23 mouse cellular contexts compared by ENCODE assay signal in genomic region chr19:6030520-6031280, GRCm38 (mm10). TPM values are rescaled to one million over a fixed set of nuclear protein-coding genes. Genes with fewer than 3 reads are reported as not detected.
DNase-seq lines count a peak whose midpoint lies in the region; ATAC-seq and TF ChIP-seq lines count a peak whose summit lies in the region.
"Had no signal": no experiment of that assay in that cellular context is flagged by ENCODE, and none has a peak within 500 bp of the region (broad histone marks: within the 10 kb centered on the region; RNA-seq: fewer than 3 reads in every experiment).

No protein-coding gene starts in this region.

- no peak for ATAC-seq in forebrain, embryonic 11.5 days (replicated peaks; ENCODE audit: low FRiP score)
- 0 out of 2 replicates have a peak, but pooled peaks have one; percentile 40 for ATAC-seq in erythroblast, adult 5-6 weeks (replicated peaks; ENCODE audit: low FRiP score, poor library complexity, severe bottlenecking)
- ATAC-seq: CD4-positive, CD25-positive, alpha-beta regulatory T cell, adult 4 months; forebrain, embryonic 14.5 days; hindbrain, embryonic 16.5 days; inflammation-experienced regulatory T-cells, adult 6 months; intestine, postnatal 0 days had no signal

- H3K9ac ChIP-seq in forebrain, embryonic 11.5 days (ENCODE audit: low read length): no peak overlapping the region
- no peak overlapping the region for H3K9ac ChIP-seq in ES-E14 (ENCODE audit: insufficient read depth, low read depth, low read length, poor library complexity, severe bottlenecking)
- H3K9ac ChIP-seq: embryonic facial prominence, embryonic 15.5 days; hindbrain, embryonic 12.5 days had no signal

- H3K4me2 ChIP-seq in forebrain, embryonic 11.5 days (ENCODE audit: low read depth, low read length, severe bottlenecking): no peak overlapping the region
- H3K4me2 ChIP-seq: embryonic facial prominence, embryonic 15.5 days; hindbrain, embryonic 12.5 days had no signal

- H3K27me3 ChIP-seq in forebrain, embryonic 11.5 days (ENCODE audit: control insufficient read depth, insufficient read depth, low read length): no peaks in the 10 kb centered on the region
- no peaks in the 10 kb centered on the region for H3K27me3 ChIP-seq in forebrain, embryonic 10.5 days (ENCODE audit: poor library complexity, severe bottlenecking)
- H3K27me3 ChIP-seq in heart, embryonic 10.5 days (ENCODE audit: insufficient read depth, poor library complexity, severe bottlenecking): no peaks in the 10 kb centered on the region
- H3K27me3 ChIP-seq: embryonic facial prominence, embryonic 15.5 days; hindbrain, embryonic 12.5 days had no signal

- in situ Hi-C loops in ES-E14 (cut with MboI; ENCODE audit: low sequenced_read_pairs in 2 of 2, unreplicated experiment in 2 of 2): no loop called here

- H3K4me1 ChIP-seq in forebrain, embryonic 11.5 days (replicated peaks; ENCODE audit: control insufficient read depth, insufficient read depth, low read length): no peaks in the 10 kb centered on the region
- H3K4me1 ChIP-seq in forebrain, embryonic 10.5 days: no peaks in the 10 kb centered on the region
- H3K4me1 ChIP-seq in ES-E14 (ENCODE audit: control insufficient read depth in 2 of 2, insufficient read depth in 2 of 2, low read length in 2 of 2, poor library complexity in 1 of 2): peaks cover 16 to 17% of the 10 kb centered on the region in 2 experiments
- H3K4me1 ChIP-seq in heart, embryonic 10.5 days: no peaks in the 10 kb centered on the region
- H3K4me1 ChIP-seq: embryonic facial prominence, embryonic 15.5 days; hindbrain, embryonic 12.5 days had no signal

- H3K9me3 ChIP-seq in forebrain, embryonic 11.5 days (ENCODE audit: control insufficient read depth, low read length): no peaks in the 10 kb centered on the region
- no peaks in the 10 kb centered on the region for H3K9me3 ChIP-seq in forebrain, embryonic 10.5 days
- no peaks in the 10 kb centered on the region for H3K9me3 ChIP-seq in ES-E14 (ENCODE audit: control insufficient read depth, insufficient read depth, low read depth, low read length)
- no peaks in the 10 kb centered on the region for H3K9me3 ChIP-seq in heart, embryonic 10.5 days
- H3K9me3 ChIP-seq: embryonic facial prominence, embryonic 15.5 days; hindbrain, embryonic 12.5 days had no signal

- no peaks in the 10 kb centered on the region for H3K36me3 ChIP-seq in forebrain, embryonic 11.5 days (ENCODE audit: control insufficient read depth, insufficient read depth, low read length)
- H3K36me3 ChIP-seq in forebrain, embryonic 10.5 days (replicated peaks): no peaks in the 10 kb centered on the region
- no peaks in the 10 kb centered on the region for H3K36me3 ChIP-seq in ES-E14 (ENCODE audit: control insufficient read depth, insufficient read depth, low read length, poor library complexity, severe bottlenecking)
- no peaks in the 10 kb centered on the region for H3K36me3 ChIP-seq in heart, embryonic 10.5 days
- H3K36me3 ChIP-seq: embryonic facial prominence, embryonic 15.5 days; hindbrain, embryonic 12.5 days had no signal

- H3K27ac ChIP-seq in forebrain, embryonic 11.5 days (ENCODE audit: low read depth, low read length): no peak overlapping the region
- H3K27ac ChIP-seq in forebrain, embryonic 10.5 days: no peak overlapping the region
- H3K27ac ChIP-seq in ES-E14 (ENCODE audit: insufficient read depth, low read depth, low read length, poor library complexity, severe bottlenecking): 0 out of 2 replicates have a peak overlapping the region, but pooled peaks have one; percentile 4
- H3K27ac ChIP-seq in heart, embryonic 10.5 days: no peak overlapping the region
- H3K27ac ChIP-seq: embryonic facial prominence, embryonic 15.5 days; gastrocnemius, adult 2 months; hindbrain, embryonic 12.5 days had no signal

- WGBS in forebrain, embryonic 11.5 days: 80% methylated on average over 14 of the region's 14 CpGs
- 82% methylated on average over 14 of the region's 14 CpGs for WGBS in forebrain, embryonic 10.5 days
- WGBS in heart, embryonic 10.5 days: 70% methylated on average over 14 of the region's 14 CpGs

- peak; percentile 39 for DNase-seq in forebrain, embryonic 11.5 days (ENCODE audit: low spot score)
- no peak for DNase-seq in forebrain, embryonic 10.5 days (ENCODE audit: extremely low spot score, low spot score)
- DNase-seq in ES-E14 (ENCODE audit: low read depth, low spot score): no peak
- no peak for DNase-seq in heart, embryonic 10.5 days (ENCODE audit: low spot score)
- no peak for DNase-seq in heart, adult 11 months
- no peak for DNase-seq in ovary, postnatal 14 days (ENCODE audit: low spot score)
- DNase-seq: adrenal gland, postnatal 25 days; B cell, adult 2 months; cerebellum, adult 18-20 months; cerebellum, postnatal 10 days; embryo, embryonic 11 days; gastrocnemius, adult 2 months; gastrocnemius, postnatal 25 days; heart, postnatal 10 days; heart, postnatal 4 days had no signal

- H3K4me3 ChIP-seq in forebrain, embryonic 11.5 days (ENCODE audit: low read depth, low read length): no peak overlapping the region
- H3K4me3 ChIP-seq in forebrain, embryonic 10.5 days: no peak overlapping the region
- H3K4me3 ChIP-seq in ES-E14 (ENCODE audit: insufficient read depth in 1 of 2, low read depth in 1 of 2, low read length in 2 of 2, poor library complexity in 1 of 2, severe bottlenecking in 1 of 2): no peak overlapping the region
- no peak overlapping the region for H3K4me3 ChIP-seq in heart, embryonic 10.5 days
- H3K4me3 ChIP-seq: embryonic facial prominence, embryonic 15.5 days; gastrocnemius, adult 2 months; hindbrain, embryonic 12.5 days had no signal

TF ChIP-seq in ES-E14, 5 proteins besides CTCF, POLR2A, EP300 and RAD21:
- no peak for TF ChIP-seq CHD2 (IDR thresholded peaks at IDR 0.05; ENCODE audit: low read depth, low read length)
- no peak for TF ChIP-seq ZNF384 (IDR thresholded peaks at IDR 0.05; ENCODE audit: low read depth, low read length)
- no peak for TF ChIP-seq HCFC1 (IDR thresholded peaks at IDR 0.05; ENCODE audit: borderline replicate concordance, insufficient read depth, low read length)
- TF ChIP-seq ZC3H11A (IDR thresholded peaks at IDR 0.05; ENCODE audit: borderline replicate concordance, low read depth, low read length): no peak
- TF ChIP-seq MAFK (IDR thresholded peaks at IDR 0.05; ENCODE audit: insufficient read depth, low read depth, low read length): no peak
TF ChIP-seq in ES-E14: peak in this region for 0.

RNA-seq across cellular contexts. Expression of gene Capn1, which starts 15.0 kb away (rescaled TPM):
- 3.9 and 5.3 TPM in 2 replicates for polyA plus RNA-seq in forebrain, embryonic 11.5 days (2014; fragmentation: Nextera tagmentation; extraction: Ambion mirVana)
- polyA plus RNA-seq in forebrain, embryonic 10.5 days (2016; fragmentation: Nextera tagmentation; extraction: Ambion mirVana): 2.5 and 3.0 TPM in 2 replicates
- total RNA-seq in ES-E14 (2012; rRNA removed): 19.3 and 20.4 TPM in 2 replicates
- total RNA-seq in erythroblast, adult 5-6 weeks (2015; ENCODE audit: low replicate concordance): 18.1 and 23.8 TPM in 2 replicates
- 34.8 and 43.7 TPM in 2 replicates for total RNA-seq in erythroblast, adult 5-6 weeks (2017; ENCODE audit: low replicate concordance)
- 7.3 and 7.4 TPM in 2 replicates for polyA plus RNA-seq in heart, embryonic 10.5 days (2016; fragmentation: Nextera tagmentation; extraction: Ambion mirVana)

RNA-seq across cellular contexts. Expression of gene Syvn1, which starts 15.7 kb away (rescaled TPM):
- polyA plus RNA-seq in forebrain, embryonic 11.5 days (2014; fragmentation: Nextera tagmentation; extraction: Ambion mirVana): 29.1 and 35.8 TPM in 2 replicates
- polyA plus RNA-seq in forebrain, embryonic 10.5 days (2016; fragmentation: Nextera tagmentation; extraction: Ambion mirVana): 30.8 and 32.2 TPM in 2 replicates
- total RNA-seq in ES-E14 (2012; rRNA removed): 29.6 and 41.4 TPM in 2 replicates
- 35.5 and 43.0 TPM in 2 replicates for total RNA-seq in erythroblast, adult 5-6 weeks (2015; ENCODE audit: low replicate concordance)
- total RNA-seq in erythroblast, adult 5-6 weeks (2017; ENCODE audit: low replicate concordance): 9.9 and 16.0 TPM in 2 replicates
- 25.4 and 31.0 TPM in 2 replicates for polyA plus RNA-seq in heart, embryonic 10.5 days (2016; fragmentation: Nextera tagmentation; extraction: Ambion mirVana)

RNA-seq across cellular contexts. Expression of gene Mrpl49, which starts 26.9 kb away (rescaled TPM):
- polyA plus RNA-seq in forebrain, embryonic 11.5 days (2014; fragmentation: Nextera tagmentation; extraction: Ambion mirVana): 86.8 and 89.2 TPM in 2 replicates
- polyA plus RNA-seq in forebrain, embryonic 10.5 days (2016; fragmentation: Nextera tagmentation; extraction: Ambion mirVana): 89.4 and 92.1 TPM in 2 replicates
- total RNA-seq in ES-E14 (2012; rRNA removed): 55.9 and 62.7 TPM in 2 replicates
- total RNA-seq in erythroblast, adult 5-6 weeks (2015; ENCODE audit: low replicate concordance): 10.0 and 15.3 TPM in 2 replicates
- 8.1 and 10.2 TPM in 2 replicates for total RNA-seq in erythroblast, adult 5-6 weeks (2017; ENCODE audit: low replicate concordance)
- polyA plus RNA-seq in heart, embryonic 10.5 days (2016; fragmentation: Nextera tagmentation; extraction: Ambion mirVana): 71.4 and 85.0 TPM in 2 replicates

RNA-seq across cellular contexts. Expression of gene Fau, which starts 26.9 kb away (rescaled TPM):
- polyA plus RNA-seq in forebrain, embryonic 11.5 days (2014; fragmentation: Nextera tagmentation; extraction: Ambion mirVana): 729 and 755 TPM in 2 replicates
- polyA plus RNA-seq in forebrain, embryonic 10.5 days (2016; fragmentation: Nextera tagmentation; extraction: Ambion mirVana): 829 and 865 TPM in 2 replicates
- 1,469 and 1,510 TPM in 2 replicates for total RNA-seq in ES-E14 (2012; rRNA removed)
- total RNA-seq in erythroblast, adult 5-6 weeks (2015; ENCODE audit: low replicate concordance): 503 and 517 TPM in 2 replicates
- 317 and 511 TPM in 2 replicates for total RNA-seq in erythroblast, adult 5-6 weeks (2017; ENCODE audit: low replicate concordance)
- 570 and 662 TPM in 2 replicates for polyA plus RNA-seq in heart, embryonic 10.5 days (2016; fragmentation: Nextera tagmentation; extraction: Ambion mirVana)

RNA-seq across cellular contexts. Expression of gene Znhit2, which starts 30.3 kb away (rescaled TPM):
- 39.6 and 42.5 TPM in 2 replicates for polyA plus RNA-seq in forebrain, embryonic 11.5 days (2014; fragmentation: Nextera tagmentation; extraction: Ambion mirVana)
- polyA plus RNA-seq in forebrain, embryonic 10.5 days (2016; fragmentation: Nextera tagmentation; extraction: Ambion mirVana): 35.1 and 38.7 TPM in 2 replicates
- 18.2 and 23.2 TPM in 2 replicates for total RNA-seq in ES-E14 (2012; rRNA removed)
- 1.3 and 2.7 TPM in 2 replicates for total RNA-seq in erythroblast, adult 5-6 weeks (2015; ENCODE audit: low replicate concordance)
- total RNA-seq in erythroblast, adult 5-6 weeks (2017; ENCODE audit: low replicate concordance): 2.5 and 6.3 TPM in 2 replicates
- 26.9 and 33.4 TPM in 2 replicates for polyA plus RNA-seq in heart, embryonic 10.5 days (2016; fragmentation: Nextera tagmentation; extraction: Ambion mirVana)
